Mouse (Mus musculus): ENCODE results near the gene Plekhb2. TPM values are rescaled to one million over a fixed set of nuclear protein-coding genes. Genes with fewer than 3 reads are reported as not detected.
A peak's percentile ranks its signal among the peaks of the same experiment; 100 is the strongest.

The Plekhb2 gene
- polyA plus RNA-seq, 1 experiment from 2014 or later = 57.9 TPM

DNA sequence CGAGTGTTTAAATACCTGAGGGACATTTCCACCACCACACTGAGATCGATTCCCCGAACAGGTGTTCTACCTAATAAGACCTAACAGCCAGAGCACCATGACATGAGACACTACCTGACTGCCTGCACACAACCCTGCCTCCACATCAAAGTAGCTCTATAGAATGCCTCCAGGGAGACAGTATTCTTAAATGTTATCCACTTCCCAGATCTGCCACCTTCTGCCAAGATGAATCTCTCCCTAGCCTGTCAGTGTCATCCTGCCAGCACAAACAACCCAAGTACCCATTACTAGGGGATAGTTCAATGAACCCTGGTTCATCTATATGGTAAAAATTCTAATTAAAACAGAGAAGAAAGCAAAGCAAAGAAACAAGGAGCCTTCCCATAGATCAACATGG lies 2.7 kb upstream of the Plekhb2 start:
- 81% methylated on average over 3 of the region's 3 CpGs for WGBS
- no peak for ATAC-seq (ENCODE audit: insufficient number of reproducible peaks, insufficient read depth, low FRiP score, low read depth)
- no peak overlapping the region for H3K4me3 ChIP-seq (ENCODE audit: control insufficient read depth in 1 of 2, insufficient read depth in 1 of 2, low read depth in 1 of 2, low read length in 2 of 2)

DNA sequence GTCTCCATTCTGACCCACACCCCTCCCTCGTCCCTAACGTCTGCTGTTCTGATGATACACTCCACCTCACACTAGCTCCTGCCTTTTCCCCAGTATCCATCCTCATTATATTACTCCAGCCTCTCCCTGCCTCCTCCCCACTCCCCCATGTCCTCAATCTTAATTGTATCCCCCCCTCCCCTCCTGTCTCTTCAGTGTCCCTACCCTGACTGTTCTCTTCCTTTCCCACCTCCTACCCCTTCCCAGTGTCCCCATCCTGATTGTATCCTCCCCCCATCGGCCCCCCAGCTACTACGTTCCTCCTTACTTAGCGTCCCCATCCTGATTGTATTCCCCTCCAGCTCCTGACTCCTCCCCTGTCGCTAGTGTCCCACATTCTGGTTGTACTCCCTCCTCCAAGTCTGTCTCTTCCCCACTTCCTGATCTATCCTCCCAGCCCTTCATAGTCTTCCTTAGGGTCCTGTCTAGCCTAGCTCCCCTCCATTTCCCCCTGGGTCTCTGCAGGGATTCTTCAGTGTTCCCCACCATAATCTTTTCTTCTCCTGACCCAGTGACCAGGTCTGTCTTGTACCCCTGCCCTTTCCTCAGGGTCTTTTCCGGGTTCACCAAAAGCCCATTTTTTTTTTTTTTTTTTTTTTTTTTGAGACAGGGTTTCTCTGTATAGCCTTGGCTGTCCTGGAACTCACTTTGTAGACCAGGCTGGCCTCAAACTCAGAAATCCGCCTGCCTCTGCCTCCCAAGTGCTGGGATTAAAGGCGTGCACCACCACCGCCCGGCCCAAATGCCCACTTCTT lies 764 bp downstream of the Plekhb2 start:
- H3K9me3 ChIP-seq (ENCODE audit: control insufficient read depth, low read length) = no peaks in the 10 kb centered on the region
- H3K4me1 ChIP-seq (ENCODE audit: control insufficient read depth in 2 of 2, insufficient read depth in 2 of 2, low read length in 2 of 2) = peaks cover 16 to 30% of the 10 kb centered on the region in 2 experiments
- H3K9ac ChIP-seq (ENCODE audit: low read length) = peak overlapping the region; percentile 92
- H3K36me3 ChIP-seq (ENCODE audit: control insufficient read depth, insufficient read depth, low read length) = no peaks in the 10 kb centered on the region
- peak overlapping the region; percentile 78 to 92 for H3K4me3 ChIP-seq (ENCODE audit: control insufficient read depth in 1 of 2, insufficient read depth in 1 of 2, low read depth in 1 of 2, low read length in 2 of 2)
- H3K27ac ChIP-seq (replicated peaks in 1 of 2; ENCODE audit: control insufficient read depth in 1 of 2, insufficient read depth in 1 of 2, low read depth in 2 of 2, low read length in 2 of 2) = no peak overlapping the region
- H3K27me3 ChIP-seq (ENCODE audit: control insufficient read depth, insufficient read depth, low read length) = no peaks in the 10 kb centered on the region
- WGBS = 43% methylated on average over 11 of the region's 11 CpGs
- peak overlapping the region; percentile 85 for H3K4me2 ChIP-seq (ENCODE audit: low read length)
- ATAC-seq (ENCODE audit: insufficient number of reproducible peaks, insufficient read depth, low FRiP score, low read depth) = 0 out of 2 replicates have a peak, but pooled peaks have one; percentile 13

More for the DNA sequence above, 2.7 kb upstream of the Plekhb2 start:
- Histone ChIP-seq H3K4me2 (ENCODE audit: low read length) (no peak overlapping the region), H3K36me3 (ENCODE audit: control insufficient read depth, insufficient read depth, low read length) (no peaks in the 10 kb centered on the region), H3K27me3 (ENCODE audit: control insufficient read depth, insufficient read depth, low read length) (no peaks in the 10 kb centered on the region), H3K9ac (ENCODE audit: low read length) (no peak overlapping the region), H3K4me1 (ENCODE audit: control insufficient read depth in 2 of 2, insufficient read depth in 2 of 2, low read length in 2 of 2) (peaks cover 8 to 20% of the 10 kb centered on the region in 2 experiments), H3K9me3 (ENCODE audit: control insufficient read depth, low read length) (no peaks in the 10 kb centered on the region), H3K27ac (replicated peaks in 1 of 2; ENCODE audit: control insufficient read depth in 1 of 2, insufficient read depth in 1 of 2, low read depth in 2 of 2, low read length in 2 of 2) (no peak overlapping the region)

- no peaks in the 10 kb centered on the region for H3K36me3 ChIP-seq (ENCODE audit: control insufficient read depth, insufficient read depth, low read length)
- no peak for ATAC-seq (ENCODE audit: insufficient number of reproducible peaks, insufficient read depth, low FRiP score, low read depth)
- no peak overlapping the region for H3K4me3 ChIP-seq (ENCODE audit: control insufficient read depth in 1 of 2, insufficient read depth in 1 of 2, low read depth in 1 of 2, low read length in 2 of 2)
- H3K9ac ChIP-seq (ENCODE audit: low read length) = no peak overlapping the region
- no peaks in the 10 kb centered on the region for H3K9me3 ChIP-seq (ENCODE audit: control insufficient read depth, low read length)
- no peaks in the 10 kb centered on the region for H3K27me3 ChIP-seq (ENCODE audit: control insufficient read depth, insufficient read depth, low read length)
- H3K27ac ChIP-seq (replicated peaks in 1 of 2; ENCODE audit: control insufficient read depth in 1 of 2, insufficient read depth in 1 of 2, low read depth in 2 of 2, low read length in 2 of 2) = no peak overlapping the region; a peak in 1 of 4 replicates
- peak overlapping the region; percentile 85; the same call in 1 of the 2 replicates for H3K4me2 ChIP-seq (ENCODE audit: low read length)
- peaks cover 16 to 30% of the 10 kb centered on the region in 2 experiments for H3K4me1 ChIP-seq (ENCODE audit: control insufficient read depth in 2 of 2, insufficient read depth in 2 of 2, low read length in 2 of 2)
- 48% methylated on average over 6 of the region's 6 CpGs for WGBS
These were observed 1.8 kb downstream of the Plekhb2 start for GRCm38 (mm10) chr1:34851562-34851961.

- peak overlapping the region; percentile 38; the same call in 1 of the 2 replicates for H3K9ac ChIP-seq (ENCODE audit: low read length)
- peak overlapping the region; percentile 75 to 83 for H3K27ac ChIP-seq (replicated peaks in 1 of 2; ENCODE audit: control insufficient read depth in 1 of 2, insufficient read depth in 1 of 2, low read depth in 2 of 2, low read length in 2 of 2)
These were observed 2.5 kb downstream of the Plekhb2 start for GRCm38 (mm10) chr1:34852116-34852878.

DNA sequence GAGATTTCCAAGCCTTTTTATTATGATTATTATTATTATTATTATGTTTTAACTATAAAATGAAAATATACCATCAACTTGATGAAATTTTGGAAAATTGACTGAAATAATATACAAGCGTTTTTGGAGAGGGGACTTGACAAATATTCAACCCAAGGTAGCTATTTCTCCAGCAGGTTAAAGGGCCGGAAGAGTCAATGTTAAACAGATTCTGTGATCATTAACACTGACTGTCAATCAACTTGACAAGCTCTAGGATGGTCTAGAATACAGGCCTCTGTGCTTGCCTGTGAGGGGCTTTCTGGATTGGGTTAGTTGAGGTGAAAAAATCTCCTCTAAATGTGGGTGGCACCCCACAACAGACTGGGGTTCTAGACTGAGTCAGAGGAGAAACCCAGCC lies 4.0 kb downstream of the Plekhb2 start:
- Histone ChIP-seq H3K4me3 (ENCODE audit: control insufficient read depth in 1 of 2, insufficient read depth in 1 of 2, low read depth in 1 of 2, low read length in 2 of 2) (no peak overlapping the region), H3K36me3 (ENCODE audit: control insufficient read depth, insufficient read depth, low read length) (no peaks in the 10 kb centered on the region), H3K4me1 (ENCODE audit: control insufficient read depth in 2 of 2, insufficient read depth in 2 of 2, low read length in 2 of 2) (peaks cover 16 to 30% of the 10 kb centered on the region in 2 experiments), H3K4me2 (ENCODE audit: low read length) (no peak overlapping the region), H3K9ac (ENCODE audit: low read length) (no peak overlapping the region), H3K27me3 (ENCODE audit: control insufficient read depth, insufficient read depth, low read length) (no peaks in the 10 kb centered on the region), H3K27ac (replicated peaks in 1 of 2; ENCODE audit: control insufficient read depth in 1 of 2, insufficient read depth in 1 of 2, low read depth in 2 of 2, low read length in 2 of 2) (no peak overlapping the region), H3K9me3 (ENCODE audit: control insufficient read depth, low read length) (no peaks in the 10 kb centered on the region)
- 94% methylated on average over 2 of the region's 2 CpGs for WGBS
- no peak for ATAC-seq (ENCODE audit: insufficient number of reproducible peaks, insufficient read depth, low FRiP score, low read depth)

More at GRCm38 (mm10) chr1:34852116-34852878, 2.5 kb downstream of the Plekhb2 start:
- Histone ChIP-seq H3K27me3 (ENCODE audit: control insufficient read depth, insufficient read depth, low read length) (no peaks in the 10 kb centered on the region), H3K4me2 (ENCODE audit: low read length) (0 out of 2 replicates have a peak overlapping the region, but pooled peaks have one; percentile 16), H3K36me3 (ENCODE audit: control insufficient read depth, insufficient read depth, low read length) (no peaks in the 10 kb centered on the region), H3K9me3 (ENCODE audit: control insufficient read depth, low read length) (no peaks in the 10 kb centered on the region), H3K4me3 (ENCODE audit: control insufficient read depth in 1 of 2, insufficient read depth in 1 of 2, low read depth in 1 of 2, low read length in 2 of 2) (no peak overlapping the region), H3K4me1 (ENCODE audit: control insufficient read depth in 2 of 2, insufficient read depth in 2 of 2, low read length in 2 of 2) (peaks cover 16 to 30% of the 10 kb centered on the region in 2 experiments)
- ATAC-seq (ENCODE audit: insufficient number of reproducible peaks, insufficient read depth, low FRiP score, low read depth) = no peak
- 70% methylated on average over 11 of the region's 11 CpGs for whole genome bisulfite sequencing

DNA sequence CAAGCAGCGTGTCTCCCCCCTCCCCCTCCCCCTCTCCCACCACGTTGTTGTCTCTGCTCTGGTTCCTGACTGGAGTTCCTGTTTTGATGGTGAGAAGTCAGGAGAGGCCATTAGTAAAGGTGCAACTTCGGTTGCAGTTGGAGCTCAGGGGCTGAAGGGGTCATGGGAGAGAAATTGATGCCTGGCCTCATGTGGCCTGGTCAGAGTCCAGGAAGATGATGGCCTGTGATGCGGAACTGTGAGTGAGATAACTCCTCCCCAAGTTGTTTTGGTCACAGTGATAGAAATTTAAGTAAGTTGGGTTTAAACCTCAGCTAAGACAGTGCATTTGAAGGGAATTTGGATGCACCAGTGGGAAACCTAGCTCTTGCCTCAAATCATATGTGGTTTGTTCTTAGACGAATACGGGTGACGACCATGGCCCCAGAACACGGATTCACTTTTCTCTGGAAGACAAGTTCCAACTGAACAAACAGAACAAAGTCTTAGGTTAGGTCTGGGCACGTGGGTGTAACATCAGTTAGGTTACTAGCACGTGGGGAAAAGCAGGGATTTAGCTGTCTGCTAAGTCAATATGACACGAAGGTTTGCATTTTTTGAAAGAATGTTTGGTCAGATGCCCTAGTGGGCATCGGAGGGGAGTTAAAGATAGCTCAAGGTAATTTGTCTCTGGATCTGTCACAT lies 5.4 kb downstream of the Plekhb2 start:
- Histone ChIP-seq H3K4me2 (ENCODE audit: low read length) (no peak overlapping the region), H3K9ac (ENCODE audit: low read length) (no peak overlapping the region), H3K9me3 (ENCODE audit: control insufficient read depth, low read length) (no peaks in the 10 kb centered on the region), H3K27me3 (ENCODE audit: control insufficient read depth, insufficient read depth, low read length) (no peaks in the 10 kb centered on the region), H3K4me3 (ENCODE audit: control insufficient read depth in 1 of 2, insufficient read depth in 1 of 2, low read depth in 1 of 2, low read length in 2 of 2) (no peak overlapping the region), H3K27ac (replicated peaks in 1 of 2; ENCODE audit: control insufficient read depth in 1 of 2, insufficient read depth in 1 of 2, low read depth in 2 of 2, low read length in 2 of 2) (no peak overlapping the region), H3K4me1 (ENCODE audit: control insufficient read depth in 2 of 2, insufficient read depth in 2 of 2, low read length in 2 of 2) (peaks cover 14 to 26% of the 10 kb centered on the region in 2 experiments), H3K36me3 (ENCODE audit: control insufficient read depth, insufficient read depth, low read length) (no peaks in the 10 kb centered on the region)
- WGBS = 74% methylated on average over 12 of the region's 12 CpGs
- ATAC-seq (ENCODE audit: insufficient number of reproducible peaks, insufficient read depth, low FRiP score, low read depth) = no peak

GRCm38 (mm10) chr1:34858671-34859070 lies 8.9 kb downstream of the Plekhb2 start:
- no peak overlapping the region for H3K4me3 ChIP-seq (ENCODE audit: control insufficient read depth in 1 of 2, insufficient read depth in 1 of 2, low read depth in 1 of 2, low read length in 2 of 2)
- no peaks in the 10 kb centered on the region for H3K9me3 ChIP-seq (ENCODE audit: control insufficient read depth, low read length)
- H3K27me3 ChIP-seq (ENCODE audit: control insufficient read depth, insufficient read depth, low read length) = no peaks in the 10 kb centered on the region
- peaks cover 0 to 3% of the 10 kb centered on the region in 2 experiments; a peak in 2 of 4 replicates for H3K4me1 ChIP-seq (ENCODE audit: control insufficient read depth in 2 of 2, insufficient read depth in 2 of 2, low read length in 2 of 2)
- H3K36me3 ChIP-seq (ENCODE audit: control insufficient read depth, insufficient read depth, low read length) = peaks cover 24% of the 10 kb centered on the region
- no peak for ATAC-seq (ENCODE audit: insufficient number of reproducible peaks, insufficient read depth, low FRiP score, low read depth)
- no peak overlapping the region for H3K4me2 ChIP-seq (ENCODE audit: low read length)
- 66% methylated on average over 5 of the region's 5 CpGs for WGBS
- no peak overlapping the region for H3K9ac ChIP-seq (ENCODE audit: low read length)
- no peak overlapping the region for H3K27ac ChIP-seq (replicated peaks in 1 of 2; ENCODE audit: control insufficient read depth in 1 of 2, insufficient read depth in 1 of 2, low read depth in 2 of 2, low read length in 2 of 2)

Measured in heart, embryonic 14.5 days (tissue).